Mouse (Mus musculus) midbrain, embryonic 16.5 days (tissue): Measurements from ENCODE around the gene Eras. TPM values are rescaled to one million over a fixed set of nuclear protein-coding genes. Genes with fewer than 3 reads are reported as not detected.
"Not testable (repeated sequence)": the region's sequence is repeated elsewhere in the genome, so short reads cannot be mapped to it uniquely, and the experiment has no call there.

Source experiments
- ATAC-seq: fragments of 200-750 bp; cut with Nextera tagmentation; 2 replicates; pipeline ENCODE4 v1.8.0; 2017; ENCODE audit warnings: moderate TSS enrichment
- H3K27ac ChIP-seq: fragments of 300-500 bp; sonication (generic); 2 replicates; pipeline ENCODE4 v1.5.1; 2014; ENCODE audit warnings: mild to moderate bottlenecking, low read length, mixed read lengths
- H3K27me3 ChIP-seq: fragments of 300-500 bp; sonication (generic); 2 replicates; pipeline ENCODE4 v1.6.1; 2014; ENCODE audit warnings: low read depth, low read length, mixed read lengths; ENCODE audit not compliant: control insufficient read depth, insufficient read depth
- H3K36me3 ChIP-seq: fragments of 300-500 bp; sonication (generic); 2 replicates; pipeline ENCODE4 v1.6.1; 2014; ENCODE audit warnings: mild to moderate bottlenecking, low read length, moderate library complexity, mixed read lengths; ENCODE audit not compliant: control insufficient read depth, insufficient read depth
- H3K4me1 ChIP-seq: fragments of 300-500 bp; sonication (generic); 2 replicates; pipeline ENCODE4 v1.6.1; 2014; ENCODE audit warnings: mild to moderate bottlenecking, low read length, mixed read lengths; ENCODE audit not compliant: control insufficient read depth, insufficient read depth
- H3K4me2 ChIP-seq: fragments of 300-500 bp; sonication (generic); 2 replicates; pipeline ENCODE4 v1.6.1; 2014; ENCODE audit warnings: mild to moderate bottlenecking, low read length, mixed read lengths
- H3K4me3 ChIP-seq: fragments of 300-500 bp; sonication (generic); 2 replicates; pipeline ENCODE4 v1.5.1; 2014; ENCODE audit warnings: low read depth, mild to moderate bottlenecking, low read length, moderate library complexity, mixed read lengths
- H3K9ac ChIP-seq: fragments of 300-500 bp; sonication (generic); 2 replicates; pipeline ENCODE4 v1.6.1; 2014; ENCODE audit warnings: low read depth, low read length, mixed read lengths
- H3K9me3 ChIP-seq: fragments of 300-500 bp; sonication (generic); replicated peaks from 2 replicates; pipeline ENCODE4 v1.6.1; 2014; ENCODE audit warnings: mild to moderate bottlenecking, low read length, mixed read lengths; ENCODE audit not compliant: control insufficient read depth, poor library complexity, severe bottlenecking
- WGBS: fragments of 180-500 bp; shearing (Covaris S2); extraction: QIAGEN DNeasy Blood & Tissue Kit; methylation state at CpG from one replicate; pipeline ENCODE4 v1.1.7; 2014; 5-methylcytosine and 5-hydroxymethylcytosine counted together
- polyA plus RNA-seq: library from polyadenylated mRNA; unstranded; fragments of >200 nt; fragmentation: Nextera tagmentation; extraction: Ambion mirVana; gene quantifications from 2 replicates; pipeline ENCODE4 v1.2.1, GENCODE M21; 2015

Eras gene
- polyA plus RNA-seq, 1 experiment from 2014 or later: not detected

DNA sequence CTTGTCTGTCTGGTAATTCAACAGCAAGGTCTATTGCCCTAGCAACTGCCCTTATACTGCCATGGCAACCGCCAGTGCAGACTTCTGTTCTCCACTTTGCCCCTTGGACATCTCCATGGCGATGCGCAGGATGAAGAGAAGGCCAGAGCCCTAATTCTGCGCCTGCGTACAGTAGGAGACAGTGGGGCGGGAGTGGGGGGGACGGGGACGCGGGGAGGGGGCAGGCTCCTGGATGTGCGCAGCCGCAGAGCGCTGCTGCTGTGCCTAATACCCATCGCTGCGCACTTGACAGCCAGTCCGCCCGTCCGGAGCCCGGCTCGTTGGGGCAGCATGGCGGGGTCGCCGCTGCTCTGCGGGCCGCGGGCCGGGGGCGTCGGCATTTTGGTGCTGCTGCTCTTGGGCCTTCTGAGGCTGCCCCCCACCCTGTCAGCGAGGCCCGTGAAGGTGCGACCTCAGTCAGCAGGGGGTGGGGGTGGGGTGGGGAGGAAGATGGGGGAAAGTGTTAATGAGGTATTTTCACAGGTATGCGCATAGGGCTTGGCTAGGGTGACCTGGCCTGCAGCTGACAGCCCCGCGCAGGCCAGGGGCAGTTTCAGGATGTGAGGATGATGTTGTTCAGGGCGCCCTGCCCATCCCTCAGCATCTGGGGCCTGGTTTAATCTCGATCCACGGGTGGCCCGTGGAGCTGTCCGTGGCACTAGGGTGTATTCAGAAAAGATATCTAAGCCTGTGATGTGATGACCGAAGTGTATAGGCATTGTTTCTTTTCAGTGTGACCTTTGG is 8.6 kb downstream of the Eras start, which contains the start of gene Pcsk1n:
Pcsk1n (plus strand) TSS at position 222 of the 783 bp plus-strand sequence.
- Histone ChIP-seq H3K9ac (peak within 1 kb of the TSS; percentile 73), H3K4me2 (peak within 1 kb of the TSS; percentile 67), H3K27me3 (no peaks in the 10 kb centered on the region), H3K4me1 (peaks cover 8% of the 10 kb centered on the region; the same call in 1 of the 2 replicates), H3K36me3 (peaks cover 4% of the 10 kb centered on the region), H3K27ac (peak within 1 kb of the TSS; percentile 85), H3K4me3 (peak within 1 kb of the TSS; percentile 54), H3K9me3 (no peaks in the 10 kb centered on the region)
- peak; percentile 92 for ATAC-seq
- WGBS: 15% methylated on average over 39 of the region's 40 CpGs

DNA sequence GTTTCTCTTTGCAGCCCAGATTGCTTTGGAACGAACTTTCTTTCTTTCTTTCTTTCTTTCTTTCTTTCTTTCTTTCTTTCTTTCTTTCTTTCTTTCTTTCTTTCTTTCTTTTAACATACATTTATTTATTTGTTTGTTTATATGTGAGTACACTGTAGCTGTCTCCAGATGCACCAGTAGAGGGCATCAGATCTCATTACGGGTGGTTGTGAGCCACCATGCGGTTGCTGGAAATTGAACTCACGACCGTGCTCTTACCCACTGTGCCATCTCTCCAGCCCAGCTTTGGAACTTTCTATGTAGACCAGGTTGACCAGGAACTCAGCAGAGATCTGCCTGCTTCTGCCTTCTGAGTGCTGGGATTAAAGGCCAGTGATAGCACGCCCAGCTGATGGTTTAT is 10.4 kb downstream of the Eras start:
- H3K4me1 ChIP-seq, H3K27me3 ChIP-seq, ATAC-seq, H3K27ac ChIP-seq, H3K36me3 ChIP-seq, H3K4me2 ChIP-seq, H3K4me3 ChIP-seq, H3K9ac ChIP-seq, H3K9me3 ChIP-seq: not testable (repeated sequence)
- WGBS: 73% methylated on average over 6 of the region's 6 CpGs

DNA sequence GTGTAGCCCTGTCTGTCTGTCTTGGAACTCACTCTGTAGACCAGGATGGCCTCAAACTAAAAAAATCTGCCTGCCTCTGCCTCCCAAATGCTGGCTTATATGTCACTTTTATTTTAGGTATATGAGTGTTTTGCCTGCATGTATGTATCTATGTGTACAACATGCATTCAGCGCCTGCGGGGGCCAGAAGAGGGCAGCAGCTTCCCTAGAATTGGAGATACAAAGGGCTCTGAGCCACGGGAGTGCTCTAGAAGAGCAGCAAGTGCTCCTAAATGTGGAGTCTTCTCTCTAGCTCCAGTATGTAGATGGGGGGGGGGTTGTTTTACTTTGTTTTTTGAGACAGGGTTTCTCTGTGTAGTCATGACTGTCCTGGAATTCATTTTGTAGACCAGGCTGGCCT is 12.7 kb downstream of the Eras start:
- not testable (repeated sequence) for H3K9ac ChIP-seq, H3K27ac ChIP-seq, H3K4me2 ChIP-seq, H3K4me3 ChIP-seq, H3K36me3 ChIP-seq, H3K9me3 ChIP-seq, H3K4me1 ChIP-seq, ATAC-seq, H3K27me3 ChIP-seq
- WGBS: 34% methylated on average over 3 of the region's 3 CpGs

- no peak overlapping the region for H3K9ac ChIP-seq
- no peaks in the 10 kb centered on the region for H3K27me3 ChIP-seq
- no peaks in the 10 kb centered on the region for H3K9me3 ChIP-seq
- 42% methylated on average over 6 of the region's 6 CpGs for WGBS
- ATAC-seq: no peak
- H3K27ac ChIP-seq: no peak overlapping the region
- no peaks in the 10 kb centered on the region for H3K36me3 ChIP-seq
- H3K4me1 ChIP-seq: no peaks in the 10 kb centered on the region
- H3K4me3 ChIP-seq: no peak overlapping the region
- H3K4me2 ChIP-seq: no peak overlapping the region
Measured at GRCm38 (mm10) chrX:7910473-7910872, 17.9 kb downstream of the Eras start.

DNA sequence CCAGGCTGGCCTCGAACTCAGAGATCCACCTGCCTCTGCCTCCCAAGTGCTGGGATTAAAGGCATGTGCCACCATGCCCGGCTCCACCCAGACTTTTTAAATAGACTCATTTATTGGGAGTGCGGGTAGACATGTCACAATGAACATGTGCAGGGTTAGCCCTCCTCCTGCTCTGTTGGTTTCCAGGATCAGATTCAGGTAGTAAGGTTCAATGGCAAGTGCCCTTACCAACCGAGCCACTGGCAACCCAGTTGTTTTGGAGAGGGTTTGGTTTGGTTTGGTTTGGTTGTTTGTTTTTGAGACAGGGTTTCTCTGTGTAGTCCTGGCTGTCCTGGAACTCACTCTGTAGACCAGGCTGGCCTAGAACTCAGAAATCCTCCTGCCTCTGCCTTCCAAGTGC is 19.2 kb downstream of the Eras start, which contains the start of gene Gm10490:
Gm10490 (plus strand) TSS at position 301 of the 400 bp plus-strand sequence.
- not testable (repeated sequence) for H3K4me1 ChIP-seq, H3K27me3 ChIP-seq, H3K4me3 ChIP-seq, ATAC-seq, H3K9me3 ChIP-seq, H3K36me3 ChIP-seq, H3K9ac ChIP-seq, H3K4me2 ChIP-seq, H3K27ac ChIP-seq
- 92% methylated on average over 4 of the region's 4 CpGs for WGBS

- Histone ChIP-seq H3K9ac (no peak within 1 kb of the TSS), H3K36me3 (no peaks in the 10 kb centered on the region), H3K4me1 (no peaks in the 10 kb centered on the region), H3K4me3 (no peak within 1 kb of the TSS), H3K27ac (no peak within 1 kb of the TSS), H3K4me2 (no peak within 1 kb of the TSS), H3K9me3 (no peaks in the 10 kb centered on the region), H3K27me3 (no peaks in the 10 kb centered on the region)
- ATAC-seq: no peak
- 84% methylated on average over 5 of the region's 5 CpGs for whole genome bisulfite sequencing
Measured at GRCm38 (mm10) chrX:7907735-7908134, 20.7 kb downstream of the Eras start, which contains the start of gene Gm10491. Gm10491 (minus strand) TSS chrX:7907835.

- no peaks in the 10 kb centered on the region for H3K36me3 ChIP-seq
- H3K27me3 ChIP-seq: no peaks in the 10 kb centered on the region
- no peak overlapping the region for H3K4me3 ChIP-seq
- no peak overlapping the region for H3K27ac ChIP-seq
- no peak for ATAC-seq
- H3K4me2 ChIP-seq: no peak overlapping the region
- H3K9me3 ChIP-seq: no peaks in the 10 kb centered on the region
- H3K4me1 ChIP-seq: peaks cover 3% of the 10 kb centered on the region; the same call in 1 of the 2 replicates
- H3K9ac ChIP-seq: no peak overlapping the region
- 92% methylated on average over 5 of the region's 5 CpGs for WGBS
Measured at GRCm38 (mm10) chrX:7904441-7904840, 24.0 kb downstream of the Eras start.

GRCm38 (mm10) chrX:7898880-7899874 is 29.2 kb downstream of the Eras start, which contains the start of the genes Pqbp1 and Timm17b:
Pqbp1 (minus strand) TSS chrX:7899269.
Timm17b (plus strand) TSS chrX:7899357.
- ATAC-seq: peak; percentile 98
- Histone ChIP-seq H3K9me3 (no peaks in the 10 kb centered on the region), H3K36me3 (peaks cover 4% of the 10 kb centered on the region), H3K4me2 (peak within 1 kb of the TSS; percentile 60), H3K27ac (peak within 1 kb of the TSS; percentile 89), H3K4me1 (peaks cover 11% of the 10 kb centered on the region), H3K27me3 (no peaks in the 10 kb centered on the region), H3K4me3 (peak within 1 kb of the TSS; percentile 54), H3K9ac (peak within 1 kb of the TSS; percentile 76)
- WGBS: 15% methylated on average over 62 of the region's 62 CpGs
